Mouse (Mus musculus) cerebellum, adult 2 months (tissue): ENCODE data around the gene B3gat1.

Experiments used
- CTCF ChIP-seq: fragments of 200-500 bp; IDR thresholded peaks from 2 replicates; pipeline ENCODE4 v1.5.1; 2011; ENCODE audit warnings: low read depth, mild to moderate bottlenecking, control low read depth, low read length, moderate library complexity, borderline replicate concordance; ENCODE audit not compliant: insufficient read depth
- POLR2A ChIP-seq: fragments of 200-500 bp; IDR thresholded peaks from 2 replicates; pipeline ENCODE4 v1.6.1; 2011; ENCODE audit warnings: low read length, control low read depth, borderline replicate concordance; ENCODE audit not compliant: insufficient read depth

GRCm38 (mm10) chr9:26798731-26799130 lies 65.2 kb downstream of the B3gat1 start:
- TF ChIP-seq POLR2A (no peak), CTCF (no peak)
